ENCODE assay signal across 22 mouse cellular contexts in the genomic region with DNA sequence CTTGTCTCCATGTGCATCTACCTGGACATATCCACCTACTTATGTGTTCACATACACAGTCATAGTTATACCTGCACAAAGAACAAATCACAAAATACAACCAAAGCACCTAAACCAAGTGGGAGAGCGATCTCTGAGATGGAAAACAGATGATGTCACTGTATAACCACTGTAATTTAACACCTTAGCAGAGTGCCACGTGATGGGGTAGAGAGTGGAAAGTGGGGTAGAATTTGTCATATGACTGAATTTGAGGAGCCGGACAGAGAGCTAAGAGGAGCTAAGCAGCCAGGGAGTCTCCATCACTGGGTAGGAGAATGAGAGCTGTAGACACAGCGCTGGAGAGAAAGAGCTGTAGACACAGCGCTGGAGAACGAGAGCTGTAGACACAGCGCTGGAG.
DNase-seq lines count a peak whose midpoint lies in the region; ATAC-seq and TF ChIP-seq lines count a peak whose summit lies in the region.
"Had no signal": no experiment of that assay in that cellular context is flagged by ENCODE, and none has a peak within 500 bp of the region (broad histone marks: within the 10 kb centered on the region; RNA-seq: fewer than 3 reads in every experiment).

No protein-coding gene starts in this region.

- no peak overlapping the region for H3ac ChIP-seq in C2C12 (ENCODE audit: control insufficient read depth, insufficient read length, low read depth)
- no peak overlapping the region for H3ac ChIP-seq in myocyte (ENCODE audit: control insufficient read depth, insufficient read length)

- DNase-seq in CH12.LX (ENCODE audit: extremely low read depth), result peak; percentile 3
- DNase-seq in gastrocnemius, postnatal 36 days, result no peak
- DNase-seq in left cerebral cortex, adult 11 months (ENCODE audit: low spot score), result no peak
- DNase-seq: adrenal gland, adult 2 months; adrenal gland, adult 8-10 months; adrenal gland, postnatal 10 days; adrenal gland, postnatal 14 days; adrenal gland, postnatal 25 days; adrenal gland, postnatal 36 days; B cell, adult 2 months; cerebellum, adult 11 months; cerebellum, adult 11-12 months; cerebellum, adult 18-20 months; cerebellum, adult 2 months; cerebellum, adult 8-10 months had no signal

- ATAC-seq in granulocyte monocyte progenitor cell, adult 5-6 weeks (replicated peaks; ENCODE audit: poor library complexity, severe bottlenecking), result no peak
- ATAC-seq: activated CD4-positive, CD25-positive, alpha-beta regulatory T cell, adult 4 months; CD4-positive, CD25-positive, alpha-beta regulatory T cell, adult 4 months; Patski had no signal

- in situ Hi-C loops in CH12.LX (cut with MboI; ENCODE audit: low pct_ligation_motif_present, low pct_unique_long_range_greater_than_20kb, low sequenced_read_pairs), result no loop called here

- intact Hi-C loops in gastrocnemius, postnatal 36 days (cut with DNase I), result no loop called here

- no peak overlapping the region for H3K4me3 ChIP-seq in C2C12 (ENCODE audit: insufficient read depth, poor library complexity, severe bottlenecking)
- no peak overlapping the region for H3K4me3 ChIP-seq in CH12.LX (replicated peaks in 1 of 3; ENCODE audit: low read depth in 2 of 3, low read length in 2 of 3, poor library complexity in 1 of 3)
- no peak overlapping the region for H3K4me3 ChIP-seq in myocyte

- H3K9me3 ChIP-seq in CH12.LX (replicated peaks; ENCODE audit: low read length), result no peaks in the 10 kb centered on the region
- H3K9me3 ChIP-seq: G1E had no signal

- H3K9ac ChIP-seq in CH12.LX (ENCODE audit: insufficient read depth, low read depth), result no peak overlapping the region

- TF ChIP-seq RAD21 in CH12.LX (IDR thresholded peaks at IDR 0.05; ENCODE audit: low read depth, low read length), result no peak

- H3K36me3 ChIP-seq in C2C12 (ENCODE audit: control insufficient read depth, insufficient read depth) (no peaks in the 10 kb centered on the region), CH12.LX (replicated peaks in 1 of 2; ENCODE audit: control insufficient read depth in 1 of 2, insufficient read depth in 1 of 2, low read length in 1 of 2) (no peaks in the 10 kb centered on the region), myocyte (ENCODE audit: control insufficient read depth, insufficient read depth) (no peaks in the 10 kb centered on the region)
- H3K36me3 ChIP-seq: G1E had no signal

- TF ChIP-seq CTCF in C2C12 (IDR thresholded peaks at IDR 0.05; ENCODE audit: control insufficient read depth, insufficient read depth, insufficient read length), result no peak
- no peak for TF ChIP-seq CTCF in CH12.LX (conservative IDR thresholded peaks at IDR 0.05 in 1 of 2, IDR thresholded peaks at IDR 0.05 in 1 of 2; ENCODE audit: low read depth in 2 of 2, low read length in 2 of 2)

- H3K4me2 ChIP-seq in CH12.LX (ENCODE audit: insufficient read depth, low read depth, poor library complexity, severe bottlenecking), result no peak overlapping the region
- H3K4me2 ChIP-seq in myocyte (ENCODE audit: low read depth), result no peak overlapping the region

- H3K27ac ChIP-seq in CH12.LX (ENCODE audit: insufficient read depth, low read depth), result no peak overlapping the region

- no peaks in the 10 kb centered on the region for H3K79me3 ChIP-seq in C2C12 (ENCODE audit: low read depth)

- no peak for TF ChIP-seq EP300 in CH12.LX (IDR thresholded peaks at IDR 0.05; ENCODE audit: low read length)

- TF ChIP-seq POLR2A in CH12.LX (IDR thresholded peaks at IDR 0.05; ENCODE audit: low read depth, low read length) (no peak), myocyte (IDR thresholded peaks at IDR 0.05; ENCODE audit: insufficient read length, low read depth) (no peak)

- H3K27me3 ChIP-seq in C2C12 (ENCODE audit: control insufficient read depth, insufficient read depth, insufficient read length) (no peaks in the 10 kb centered on the region), CH12.LX (replicated peaks) (no peaks in the 10 kb centered on the region), myocyte (ENCODE audit: control insufficient read depth, insufficient read depth, insufficient read length) (no peaks in the 10 kb centered on the region)
- H3K27me3 ChIP-seq: Patski had no signal

- dilution Hi-C loops in CH12.LX (cut with MboI; ENCODE audit: extremely low pct_ligation_motif_present, extremely low pct_unique_long_range_greater_than_20kb, low sequenced_read_pairs), result no loop called here

- no peaks in the 10 kb centered on the region for H3K79me2 ChIP-seq in C2C12 (ENCODE audit: control insufficient read depth, insufficient read depth)
- H3K79me2 ChIP-seq in CH12.LX (replicated peaks; ENCODE audit: control insufficient read depth, extremely low read depth, insufficient read depth, poor library complexity, severe bottlenecking), result no peaks in the 10 kb centered on the region
- no peaks in the 10 kb centered on the region for H3K79me2 ChIP-seq in myocyte (ENCODE audit: control insufficient read depth, insufficient read depth)

- H3K4me1 ChIP-seq in CH12.LX (ENCODE audit: control insufficient read depth in 1 of 2, insufficient read depth in 2 of 2), result no peaks in the 10 kb centered on the region

TF ChIP-seq in C2C12, 6 proteins besides CTCF, POLR2A, EP300 and RAD21:
- no peak for TF ChIP-seq MYOG (IDR thresholded peaks at IDR 0.05; ENCODE audit: control insufficient read depth, extremely low read depth, insufficient read length)
- peak; percentile 66 for TF ChIP-seq USF1 (IDR thresholded peaks at IDR 0.05; ENCODE audit: low read depth)
- TF ChIP-seq MYOD1 (IDR thresholded peaks at IDR 0.05; ENCODE audit: control insufficient read depth, insufficient read length, low read depth), result no peak

TF ChIP-seq in CH12.LX, 34 proteins besides CTCF, POLR2A, EP300 and RAD21:
- no peak for TF ChIP-seq MXI1 (IDR thresholded peaks at IDR 0.05; ENCODE audit: low read depth, low read length)
- no peak for TF ChIP-seq ZC3H11A (IDR thresholded peaks at IDR 0.05; ENCODE audit: low read depth, low read length)
- no peak for TF ChIP-seq MAX (IDR thresholded peaks at IDR 0.05; ENCODE audit: low read length)
- no peak for TF ChIP-seq CHD1 (IDR thresholded peaks at IDR 0.05; ENCODE audit: low read depth, low read length)
- TF ChIP-seq USF2 (conservative IDR thresholded peaks at IDR 0.05; ENCODE audit: low read depth, low read length), result no peak
- TF ChIP-seq MYC (IDR thresholded peaks at IDR 0.05; ENCODE audit: low read depth, low read length), result no peak
- TF ChIP-seq GABPA (IDR thresholded peaks at IDR 0.05; ENCODE audit: insufficient replicate concordance, low read depth, low read length), result no peak
- no peak for TF ChIP-seq POLR2AphosphoS2 (IDR thresholded peaks at IDR 0.05; ENCODE audit: low read depth, low read length)
- TF ChIP-seq HCFC1 (IDR thresholded peaks at IDR 0.05; ENCODE audit: low read depth, low read length), result no peak
- TF ChIP-seq JUN (IDR thresholded peaks at IDR 0.05; ENCODE audit: insufficient read depth, low read depth, low read length), result no peak
- no peak for TF ChIP-seq UBTF (IDR thresholded peaks at IDR 0.05; ENCODE audit: low read depth, low read length)
- TF ChIP-seq MAZ (IDR thresholded peaks at IDR 0.05; ENCODE audit: low read depth, low read length), result no peak
- TF ChIP-seq KAT2A (IDR thresholded peaks at IDR 0.05; ENCODE audit: insufficient replicate concordance, low read length), result no peak
- TF ChIP-seq ETS1 (conservative IDR thresholded peaks at IDR 0.05; ENCODE audit: low read depth, low read length), result no peak
- TF ChIP-seq ZNF384 (IDR thresholded peaks at IDR 0.05; ENCODE audit: low read depth, low read length), result no peak
- TF ChIP-seq SMC3 (IDR thresholded peaks at IDR 0.05; ENCODE audit: low read depth, low read length), result no peak
- no peak for TF ChIP-seq BHLHE40 (IDR thresholded peaks at IDR 0.05; ENCODE audit: low read depth, low read length)
- no peak for TF ChIP-seq NRF1 (IDR thresholded peaks at IDR 0.05; ENCODE audit: low read depth, low read length)
- no peak for TF ChIP-seq JUND (conservative IDR thresholded peaks at IDR 0.05; ENCODE audit: low read depth, low read length)
- TF ChIP-seq ZMIZ1 (IDR thresholded peaks at IDR 0.05; ENCODE audit: low read depth, low read length), result no peak

TF ChIP-seq in myocyte, 11 proteins besides CTCF, POLR2A, EP300 and RAD21:
- TF ChIP-seq USF1 (IDR thresholded peaks at IDR 0.05; ENCODE audit: low read depth) (peak; percentile 52), TCF12 (IDR thresholded peaks at IDR 0.05; ENCODE audit: insufficient read depth, poor library complexity, severe bottlenecking) (no peak)
